Comparison of ENCODE assay signal across 14 mouse cellular contexts in the genomic region with DNA sequence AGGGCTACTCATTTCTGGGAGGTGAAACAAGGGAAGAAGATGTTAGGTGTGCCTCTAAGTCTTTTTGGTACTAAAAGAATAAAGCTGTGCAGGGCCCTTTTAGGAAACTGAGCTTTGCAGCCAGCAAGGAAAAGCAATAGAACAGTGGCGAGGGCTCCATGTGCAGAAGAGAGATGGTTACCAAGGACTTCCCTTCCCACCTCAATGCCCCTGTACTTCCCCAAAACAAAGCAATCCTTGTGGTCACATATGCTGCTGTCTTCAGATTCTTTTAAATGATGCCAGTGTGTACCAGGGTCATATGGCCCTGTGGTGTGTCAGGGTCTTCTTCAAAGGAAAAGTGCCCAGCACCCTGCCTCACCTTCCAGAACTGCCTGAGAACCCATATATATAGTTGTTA.
"Had no signal": no experiment of that assay in that cellular context is flagged by ENCODE, and none has a peak within 500 bp of the region (broad histone marks: within the 10 kb centered on the region; RNA-seq: fewer than 3 reads in every experiment).

No protein-coding gene starts in this region.

- H3K4me1 ChIP-seq: limb, embryonic 13.5 days; midbrain, embryonic 13.5 days; stomach, embryonic 15.5 days had no signal

- H3K4me2 ChIP-seq: limb, embryonic 13.5 days; liver, embryonic 13.5 days; lung, embryonic 14.5 days; midbrain, embryonic 13.5 days; stomach, embryonic 15.5 days had no signal

- H3K9ac ChIP-seq: limb, embryonic 13.5 days; liver, embryonic 13.5 days; lung, embryonic 14.5 days; midbrain, embryonic 13.5 days; stomach, embryonic 15.5 days had no signal

- DNase-seq: kidney, adult 18-20 months; kidney, postnatal 14 days; left cerebral cortex, postnatal 4 days; liver, embryonic 13.5 days; lung, embryonic 14.5 days; lung, postnatal 10 days; lung, postnatal 4 days; right cerebral cortex, adult 18-20 months; right cerebral cortex, postnatal 25 days; thymus, adult 2 months; thymus, postnatal 25 days had no signal

- H3K4me3 ChIP-seq: limb, embryonic 13.5 days; liver, embryonic 13.5 days; midbrain, embryonic 13.5 days; stomach, embryonic 15.5 days had no signal

- H3K27ac ChIP-seq: limb, embryonic 13.5 days; liver, embryonic 13.5 days; midbrain, embryonic 13.5 days; stomach, embryonic 15.5 days had no signal

- H3K27me3 ChIP-seq: limb, embryonic 13.5 days; liver, embryonic 13.5 days; midbrain, embryonic 13.5 days; stomach, embryonic 15.5 days had no signal

- H3K9me3 ChIP-seq: limb, embryonic 13.5 days; liver, embryonic 13.5 days; midbrain, embryonic 13.5 days; stomach, embryonic 15.5 days had no signal

- ATAC-seq: midbrain, embryonic 13.5 days had no signal
